Mouse (Mus musculus) testis, adult 2 months (tissue): ENCODE results near the gene Scn8a. TPM values are rescaled to one million over a fixed set of nuclear protein-coding genes. Genes with fewer than 3 reads are reported as not detected.

Experiments used
- H3K27ac ChIP-seq: fragments of 200-500 bp; 2 replicates; pipeline ENCODE4 v1.5.1; 2012; ENCODE audit warnings: low read depth, low read length; ENCODE audit not compliant: control insufficient read depth, insufficient read depth
- H3K27me3 ChIP-seq: fragments of 200-500 bp; 2 replicates; pipeline ENCODE4 v1.6.1; 2012; ENCODE audit warnings: mild to moderate bottlenecking, low read length, moderate library complexity; ENCODE audit not compliant: control insufficient read depth, insufficient read depth
- H3K36me3 ChIP-seq: fragments of 200-500 bp; 2 replicates; pipeline ENCODE4 v1.6.1; 2012; ENCODE audit warnings: mild to moderate bottlenecking, low read length; ENCODE audit not compliant: control insufficient read depth, insufficient read depth
- H3K4me1 ChIP-seq: fragments of 200-500 bp; 2 replicates; pipeline ENCODE4 v1.6.1; 2012; ENCODE audit warnings: low read length; ENCODE audit not compliant: control insufficient read depth, insufficient read depth
- H3K4me3 ChIP-seq: fragments of 200-500 bp; 2 replicates; pipeline ENCODE4 v1.5.1; 2012; ENCODE audit warnings: low read depth, mild to moderate bottlenecking, low read length, moderate library complexity, mixed read lengths; ENCODE audit not compliant: control insufficient read depth
- CTCF ChIP-seq: fragments of 200-500 bp; IDR thresholded peaks from 2 replicates; pipeline ENCODE4 v1.5.1; 2012; ENCODE audit warnings: low read depth, mild to moderate bottlenecking, inconsistent platforms, low read length, moderate library complexity; ENCODE audit not compliant: control insufficient read depth, insufficient read depth, insufficient replicate concordance
- POLR2A ChIP-seq: fragments of 200-500 bp; IDR thresholded peaks from 2 replicates; pipeline ENCODE4 v1.6.1; 2012; ENCODE audit warnings: low read depth, mild to moderate bottlenecking, inconsistent platforms, low read length, moderate library complexity; ENCODE audit not compliant: control insufficient read depth
- polyA plus RNA-seq: library from polyadenylated mRNA; depleted of rRNA; stranded (reverse); fragments of >200 nt; gene quantifications from 2 replicates; pipeline ENCODE4 v1.2.3, GENCODE M21; 2012

Scn8a gene
- polyA plus RNA-seq, 1 experiment = 3.4 TPM

DNA sequence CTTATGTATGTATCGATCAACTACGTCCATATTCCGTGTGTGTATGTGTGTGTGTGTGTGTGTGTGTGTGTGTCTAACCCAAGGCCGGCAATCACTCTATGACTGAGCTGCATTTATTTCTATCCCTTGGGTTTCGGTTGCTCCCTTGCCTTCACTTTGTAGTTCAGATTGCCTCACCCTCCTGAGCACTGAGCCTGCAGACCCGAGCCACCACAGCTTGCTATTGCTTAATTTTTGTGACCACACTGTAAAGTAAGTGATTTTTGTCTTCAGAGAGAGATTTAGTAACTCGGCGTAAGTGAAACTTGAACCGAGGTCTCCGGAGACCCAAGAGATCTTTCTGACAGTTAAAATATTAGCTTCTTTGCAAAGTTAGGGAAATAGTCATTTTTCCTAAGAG lies 116.8 kb downstream of the Scn8a start:
- Histone ChIP-seq H3K4me1 (peaks cover 3% of the 10 kb centered on the region), H3K4me3 (no peak overlapping the region), H3K27ac (no peak overlapping the region), H3K36me3 (no peaks in the 10 kb centered on the region), H3K27me3 (peaks cover 2% of the 10 kb centered on the region; the same call in 1 of the 2 replicates)
- no peak for TF ChIP-seq POLR2A
- TF ChIP-seq CTCF = no peak

DNA sequence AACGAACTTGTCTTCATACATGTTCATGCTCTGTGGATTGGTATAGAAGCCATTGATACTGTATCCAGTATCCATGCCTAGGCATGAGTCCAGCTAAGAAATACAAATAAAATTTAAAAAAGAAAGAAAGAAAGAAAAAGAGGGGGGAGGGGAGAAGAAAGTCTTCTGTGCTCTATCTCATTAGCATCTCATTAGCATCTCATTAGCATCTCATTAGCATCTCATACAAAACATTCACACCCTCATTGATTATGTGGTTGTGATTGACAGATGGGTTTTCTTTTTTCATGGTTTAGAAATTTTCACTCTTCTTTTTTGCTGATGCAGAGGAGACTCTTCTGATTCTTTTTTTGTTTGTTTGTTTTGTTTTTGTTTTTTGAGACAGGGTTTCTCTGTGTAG lies 117.4 kb downstream of the Scn8a start:
- Histone ChIP-seq H3K27me3 (peaks cover 2% of the 10 kb centered on the region; the same call in 1 of the 2 replicates), H3K27ac (no peak overlapping the region), H3K36me3 (no peaks in the 10 kb centered on the region), H3K4me1 (peaks cover 3% of the 10 kb centered on the region), H3K4me3 (no peak overlapping the region)
- TF ChIP-seq CTCF (no peak), POLR2A (no peak)

DNA sequence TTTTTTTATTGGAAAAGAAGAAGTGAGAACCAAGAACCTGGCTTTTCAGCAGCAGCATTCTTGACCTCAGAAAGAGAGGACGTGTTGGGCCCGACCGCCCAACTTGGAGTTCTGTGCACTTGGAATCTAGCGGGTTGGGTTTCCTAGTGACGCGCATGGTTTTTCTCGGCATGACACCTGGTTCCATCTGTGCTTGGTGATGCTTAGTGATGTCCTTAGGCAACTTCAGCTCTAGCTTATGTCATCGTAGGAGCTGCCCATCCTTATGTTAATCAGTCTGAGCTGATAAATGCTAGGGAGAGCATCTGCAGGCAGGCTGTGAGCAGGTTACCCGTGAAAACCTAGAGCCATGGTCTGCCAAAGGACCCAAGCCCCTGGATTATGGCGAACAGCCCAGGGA lies 120.6 kb downstream of the Scn8a start:
- Histone ChIP-seq H3K4me1 (no peaks in the 10 kb centered on the region), H3K27ac (no peak overlapping the region), H3K4me3 (no peak overlapping the region), H3K27me3 (no peaks in the 10 kb centered on the region), H3K36me3 (no peaks in the 10 kb centered on the region)
- no peak for TF ChIP-seq POLR2A
- no peak for TF ChIP-seq CTCF

DNA sequence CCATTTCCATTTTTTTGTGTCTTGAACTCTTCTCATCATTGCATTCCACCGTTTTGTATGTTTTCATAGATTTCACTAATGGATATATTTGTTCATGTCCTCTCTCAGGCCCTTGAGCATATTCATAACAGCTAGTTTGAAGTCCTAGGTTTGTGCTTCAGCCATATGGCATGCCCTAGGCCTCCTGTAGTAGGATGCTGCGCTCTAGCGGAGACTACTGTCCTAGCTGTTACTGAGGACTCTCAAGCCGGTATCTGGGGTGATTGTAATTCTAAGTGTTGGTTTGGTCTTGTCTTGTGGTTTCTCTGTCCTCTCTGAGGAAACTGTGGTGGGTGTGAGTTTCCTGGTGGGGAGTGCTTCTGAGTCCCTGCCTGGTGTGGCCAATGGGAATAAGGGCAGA lies 127.4 kb downstream of the Scn8a start:
- H3K27ac ChIP-seq = no peak overlapping the region
- no peaks in the 10 kb centered on the region for H3K36me3 ChIP-seq
- H3K4me1 ChIP-seq = no peaks in the 10 kb centered on the region
- no peak overlapping the region for H3K4me3 ChIP-seq
- TF ChIP-seq POLR2A (no peak), CTCF (peak; percentile 22; the same call in 1 of the 2 replicates)
- no peaks in the 10 kb centered on the region for H3K27me3 ChIP-seq

DNA sequence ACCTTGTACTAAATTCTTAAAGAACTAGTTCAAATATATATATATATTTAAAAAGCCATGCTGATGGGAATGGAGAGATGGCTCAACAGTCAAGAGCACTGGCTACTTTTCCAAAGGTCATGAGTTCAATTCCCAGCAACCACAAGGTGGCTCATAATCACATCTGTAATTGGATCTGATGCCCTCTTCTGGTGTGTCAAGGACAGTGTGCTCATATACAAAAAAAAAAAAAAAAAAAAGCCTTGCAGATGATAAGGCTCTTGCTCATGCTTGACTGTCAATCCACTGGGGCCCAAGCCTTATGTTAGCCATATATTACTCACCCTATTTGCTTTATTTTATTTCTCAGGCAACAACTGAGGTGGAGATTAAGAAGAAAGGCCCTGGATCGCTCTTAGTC lies 132.0 kb downstream of the Scn8a start:
- H3K27ac ChIP-seq = no peak overlapping the region
- H3K36me3 ChIP-seq = no peaks in the 10 kb centered on the region
- TF ChIP-seq CTCF (no peak), POLR2A (no peak)
- no peak overlapping the region for H3K4me3 ChIP-seq
- no peaks in the 10 kb centered on the region for H3K27me3 ChIP-seq
- H3K4me1 ChIP-seq = peaks cover 2% of the 10 kb centered on the region; the same call in 1 of the 2 replicates

DNA sequence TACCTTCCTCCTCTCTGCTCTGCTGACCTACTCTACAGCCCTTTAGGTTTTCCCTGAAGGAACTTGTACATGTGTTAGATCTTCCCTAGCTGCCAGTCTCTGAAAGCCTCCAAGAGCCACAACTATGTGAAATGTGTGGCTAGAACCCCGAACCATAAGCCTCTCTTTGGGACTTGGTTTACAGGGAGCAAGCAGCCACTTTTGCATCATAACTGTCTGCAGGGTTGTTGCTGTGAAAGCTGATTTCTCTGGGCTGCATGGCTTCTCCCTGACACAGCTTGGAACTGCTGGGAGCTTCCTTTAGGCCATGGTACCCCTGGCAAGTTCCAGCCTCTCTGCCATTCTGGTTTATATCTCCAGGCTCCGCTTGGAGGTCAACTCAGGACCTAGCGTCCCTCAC lies 132.8 kb downstream of the Scn8a start:
- H3K36me3 ChIP-seq = no peaks in the 10 kb centered on the region

DNA sequence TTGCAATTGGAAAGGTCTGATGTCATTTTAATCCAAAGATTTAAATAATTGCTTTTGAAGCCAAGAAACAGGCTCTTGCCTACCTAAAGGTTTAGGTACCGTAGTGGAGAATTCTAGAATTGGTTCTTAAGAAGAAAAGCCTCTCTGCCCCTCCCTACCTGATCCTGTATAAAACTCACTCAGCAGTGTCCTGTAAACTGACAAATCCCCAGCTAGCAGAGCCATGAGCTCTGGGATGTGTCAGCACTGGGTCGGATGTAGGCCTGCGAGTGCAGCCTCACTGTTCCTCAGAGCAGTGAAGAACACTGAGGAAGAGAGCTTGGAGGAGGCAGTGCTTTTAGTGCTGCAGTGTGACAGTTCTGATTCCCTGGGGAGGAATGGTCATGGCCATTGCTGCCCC lies 134.9 kb downstream of the Scn8a start:
- no peak for TF ChIP-seq CTCF
- no peak overlapping the region for H3K27ac ChIP-seq
- H3K4me3 ChIP-seq = no peak overlapping the region
- peaks cover 2% of the 10 kb centered on the region; the same call in 1 of the 2 replicates for H3K4me1 ChIP-seq
- H3K27me3 ChIP-seq = no peaks in the 10 kb centered on the region
- H3K36me3 ChIP-seq = no peaks in the 10 kb centered on the region

More for the DNA sequence above, 132.8 kb downstream of the Scn8a start:
- H3K4me1 ChIP-seq = peaks cover 2% of the 10 kb centered on the region; the same call in 1 of the 2 replicates
- H3K27ac ChIP-seq = no peak overlapping the region
- H3K4me3 ChIP-seq = no peak overlapping the region
- no peaks in the 10 kb centered on the region for H3K27me3 ChIP-seq
- TF ChIP-seq CTCF = no peak

DNA sequence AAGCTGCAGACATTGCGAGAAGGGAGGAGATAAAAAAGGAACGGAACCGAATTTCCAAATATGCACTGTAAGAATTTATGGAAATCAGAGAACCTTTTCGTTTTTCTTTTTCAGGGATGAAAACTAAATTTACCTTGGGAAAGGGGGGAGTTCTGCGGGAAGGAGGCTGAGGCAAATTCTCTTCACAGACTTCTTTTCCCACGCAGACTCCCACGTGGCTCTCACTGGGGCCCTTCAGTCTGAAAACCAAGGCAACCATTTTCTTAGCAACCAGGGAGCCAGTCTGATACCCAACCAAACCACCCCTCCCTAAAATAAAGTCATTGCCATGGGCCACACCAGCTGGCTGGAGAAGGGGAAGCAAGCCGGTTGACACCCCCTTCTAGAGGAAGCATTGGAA lies 136.1 kb downstream of the Scn8a start:
- Histone ChIP-seq H3K27ac (no peak overlapping the region), H3K27me3 (no peaks in the 10 kb centered on the region), H3K4me3 (no peak overlapping the region), H3K36me3 (no peaks in the 10 kb centered on the region), H3K4me1 (peaks cover 3% of the 10 kb centered on the region)
- TF ChIP-seq POLR2A = no peak
- no peak for TF ChIP-seq CTCF
